Mouse (Mus musculus): ENCODE measurements around the gene Plekhm3.

DNA sequence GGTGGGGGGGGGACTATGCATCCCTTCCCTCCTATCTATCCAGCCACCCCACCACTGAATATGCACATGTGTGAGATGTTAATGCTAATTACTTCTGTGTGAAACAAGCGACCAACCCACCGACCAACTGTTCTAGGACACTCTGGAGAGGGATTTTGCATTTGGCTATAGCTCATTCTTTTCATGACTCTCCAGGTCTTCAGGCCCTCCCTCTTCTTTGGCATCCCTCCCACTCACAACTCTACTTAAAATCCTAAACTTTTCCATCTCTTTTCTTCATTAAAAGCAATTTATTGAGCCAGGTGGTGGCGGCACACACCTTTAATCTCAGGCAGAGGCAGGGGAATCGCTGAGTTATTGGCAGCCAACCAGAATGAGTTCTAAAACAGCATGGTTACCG, 101.8 kb downstream of the Plekhm3 start:
- TF ChIP-seq CTCF (IDR thresholded peaks at IDR 0.05; ENCODE audit: low read depth) (no peak), EP300 (optimal IDR thresholded peaks at IDR 0.05) (no peak)
